Mouse (Mus musculus) ES-E14 (cell line): Measurements from ENCODE around the gene Snrpa.

Source experiments
- CHD2 ChIP-seq: IDR thresholded peaks from 2 replicates; pipeline ENCODE4 v1.6.1; 2014; ENCODE audit warnings: mild to moderate bottlenecking, low read depth, low read length, inconsistent platforms
- HCFC1 ChIP-seq: IDR thresholded peaks from 2 replicates; pipeline ENCODE4 v1.6.1; 2012; ENCODE audit warnings: low read length, inconsistent platforms, borderline replicate concordance; ENCODE audit not compliant: insufficient read depth
- MAFK ChIP-seq: IDR thresholded peaks from 2 replicates; pipeline ENCODE4 v1.6.1; 2014; ENCODE audit warnings: mild to moderate bottlenecking, low read depth, low read length, inconsistent platforms; ENCODE audit not compliant: insufficient read depth
- ZC3H11A ChIP-seq: IDR thresholded peaks from 2 replicates; pipeline ENCODE4 v1.6.1; 2012; ENCODE audit warnings: low read depth, mild to moderate bottlenecking, inconsistent platforms, low read length, borderline replicate concordance
- ZNF384 ChIP-seq: IDR thresholded peaks from 2 replicates; pipeline ENCODE4 v1.6.1; 2012; ENCODE audit warnings: low read depth, low read length, inconsistent platforms

GRCm38 (mm10) chr7:27189271-27189931, 6.7 kb downstream of the Snrpa start:
- TF ChIP-seq HCFC1 (no peak), ZNF384 (no peak; the same call in 1 of the 2 replicates), CHD2 (no peak), MAFK (no peak), ZC3H11A (no peak)
